Mouse (Mus musculus): ENCODE results near the gene 1700028K03Rik. TPM values are rescaled to one million over a fixed set of nuclear protein-coding genes. Genes with fewer than 3 reads are reported as not detected.
A peak's percentile ranks its signal among the peaks of the same experiment; 100 is the strongest.

The 1700028K03Rik gene
- 1 to 10 TPM in 1 of 2 experiments, under 1 TPM in 1; 0.85 to 1.2 TPM for total RNA-seq (2021)

DNA sequence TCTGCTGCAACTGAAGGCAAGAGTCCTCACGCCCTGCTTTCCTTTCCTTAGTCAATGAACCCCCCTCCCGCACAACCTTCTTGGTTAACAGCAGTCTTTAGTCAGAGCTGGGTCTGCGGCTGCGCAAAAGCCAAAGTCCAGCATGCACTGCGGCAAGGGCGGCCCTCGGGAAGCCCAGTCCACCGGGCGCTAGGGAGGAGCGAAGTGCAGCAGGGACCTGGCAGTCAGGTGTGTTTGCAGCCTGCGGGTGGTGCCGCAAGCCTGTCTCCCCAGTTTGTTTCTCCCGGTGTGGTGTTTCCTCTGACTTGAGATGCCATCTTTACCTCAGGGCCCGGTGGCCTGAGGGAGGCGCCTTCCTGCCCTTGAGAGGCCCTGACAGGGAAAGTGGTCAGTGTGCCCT is at the start of gene 1700028K03Rik:
Gene 1700028K03Rik, plus strand, starts transcription at position 129 of the 400 bp plus-strand sequence.
- DNase-seq (ENCODE audit: low spot score in 2 of 2): no peak
- intact Hi-C loops (cut with DNase I): no loop called here

DNA sequence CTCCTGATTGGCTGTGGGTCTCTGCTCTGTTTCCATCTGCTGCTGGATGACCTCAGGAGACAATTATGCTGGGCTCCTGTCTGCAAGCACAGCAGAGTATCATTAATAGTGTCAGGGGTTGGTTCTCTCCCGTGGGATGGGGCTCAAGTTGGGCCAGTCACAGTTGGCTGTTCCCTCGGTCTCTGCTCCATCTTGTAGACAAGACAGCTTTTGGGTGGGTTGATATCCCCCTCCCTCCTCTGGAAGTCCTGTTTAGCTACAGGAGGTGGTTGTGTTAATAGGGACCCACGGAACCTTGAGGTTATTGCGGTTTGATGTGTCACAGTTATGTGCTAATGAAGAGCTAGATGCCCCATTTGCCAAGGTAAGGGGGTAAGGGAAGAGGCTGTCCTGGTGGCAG is 45.5 kb upstream of the 1700028K03Rik start:
- DNase-seq (ENCODE audit: low spot score in 2 of 2): no peak
- intact Hi-C loops (cut with DNase I): no loop called here

DNA sequence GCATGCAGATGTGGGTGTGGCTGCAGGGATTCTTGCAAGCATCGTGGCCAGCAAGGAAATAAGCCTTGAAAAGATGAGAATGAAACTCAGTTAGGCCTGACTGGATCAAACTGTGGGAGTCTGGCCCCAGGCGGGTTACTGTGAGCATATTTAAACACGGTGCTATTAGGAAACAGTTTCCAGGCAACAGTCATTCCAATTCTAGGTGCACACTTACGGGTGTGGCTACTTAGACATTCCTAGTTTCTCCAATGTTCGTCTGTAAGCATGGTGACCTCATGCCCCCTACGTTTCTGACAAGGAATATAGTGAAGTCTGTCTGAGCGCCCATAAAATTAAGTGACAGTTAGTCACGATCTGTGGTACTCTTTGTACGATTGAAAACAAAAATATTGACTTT is 43.5 kb upstream of the 1700028K03Rik start:
- intact Hi-C loops (cut with DNase I): no loop called here
- no peak for DNase-seq (ENCODE audit: low spot score in 2 of 2)

DNA sequence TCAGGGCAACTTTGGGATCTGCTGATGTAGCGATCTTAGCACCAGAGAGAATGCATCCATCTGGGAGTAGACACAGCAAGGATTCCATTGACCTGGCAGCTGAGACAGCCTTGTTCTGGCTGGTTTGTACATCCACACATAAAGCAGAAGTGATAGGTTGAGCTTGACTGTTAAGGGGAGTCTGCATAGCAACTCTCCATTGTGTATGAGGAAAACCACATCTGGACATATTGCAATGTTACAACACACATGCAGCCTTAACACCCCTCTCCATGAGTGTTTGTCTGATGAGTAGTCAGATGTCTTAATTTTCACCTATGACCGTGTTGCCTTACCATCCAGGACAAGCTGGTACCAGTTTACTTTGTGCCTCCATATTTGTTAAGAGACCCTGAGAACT is 42.0 kb upstream of the 1700028K03Rik start:
- no peak for DNase-seq (ENCODE audit: low spot score in 2 of 2)
- intact Hi-C loops (cut with DNase I): no loop called here

DNA sequence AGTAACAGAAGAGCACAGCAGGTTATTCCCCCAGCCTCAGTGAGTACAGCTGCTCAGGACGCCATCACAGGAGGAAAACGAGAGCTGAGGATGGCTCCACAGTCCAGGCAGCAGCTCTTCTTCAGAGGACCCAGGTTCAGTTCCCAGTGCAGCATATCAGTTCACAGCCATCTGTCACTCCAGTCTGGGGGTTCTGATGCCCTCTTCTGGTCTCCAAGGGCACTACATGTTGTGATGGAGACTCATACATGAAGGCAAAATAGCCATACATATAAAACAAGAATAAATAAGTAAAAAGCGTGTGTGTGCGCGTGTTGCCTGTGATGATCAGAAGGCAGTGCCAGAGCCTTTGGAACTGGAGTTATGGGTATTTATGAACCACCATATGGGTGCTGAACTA is 39.8 kb upstream of the 1700028K03Rik start:
- intact Hi-C loops (cut with DNase I): no loop called here
- no peak for DNase-seq (ENCODE audit: low spot score in 2 of 2)

DNA sequence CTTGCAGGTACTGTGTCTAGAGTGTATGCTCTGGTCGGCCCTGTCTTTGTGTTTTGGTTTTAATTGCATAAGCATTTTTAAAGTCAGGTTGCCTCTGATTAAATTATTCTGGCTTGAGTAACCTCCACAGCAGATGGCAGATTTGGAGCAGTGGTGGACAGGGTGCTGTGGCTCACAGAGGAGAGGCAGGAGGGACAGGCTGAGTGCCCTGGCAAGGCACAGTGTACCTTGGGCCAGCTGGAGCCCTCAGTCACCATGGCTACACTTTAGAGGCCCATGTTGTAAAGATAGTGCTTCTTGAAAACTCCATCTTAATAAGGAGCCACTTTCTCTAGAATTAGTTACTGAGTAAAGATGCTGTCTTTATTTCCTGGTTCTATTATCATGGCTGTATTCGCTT is 38.5 kb upstream of the 1700028K03Rik start:
- DNase-seq (ENCODE audit: low spot score in 2 of 2): no peak
- intact Hi-C loops (cut with DNase I): no loop called here

DNA sequence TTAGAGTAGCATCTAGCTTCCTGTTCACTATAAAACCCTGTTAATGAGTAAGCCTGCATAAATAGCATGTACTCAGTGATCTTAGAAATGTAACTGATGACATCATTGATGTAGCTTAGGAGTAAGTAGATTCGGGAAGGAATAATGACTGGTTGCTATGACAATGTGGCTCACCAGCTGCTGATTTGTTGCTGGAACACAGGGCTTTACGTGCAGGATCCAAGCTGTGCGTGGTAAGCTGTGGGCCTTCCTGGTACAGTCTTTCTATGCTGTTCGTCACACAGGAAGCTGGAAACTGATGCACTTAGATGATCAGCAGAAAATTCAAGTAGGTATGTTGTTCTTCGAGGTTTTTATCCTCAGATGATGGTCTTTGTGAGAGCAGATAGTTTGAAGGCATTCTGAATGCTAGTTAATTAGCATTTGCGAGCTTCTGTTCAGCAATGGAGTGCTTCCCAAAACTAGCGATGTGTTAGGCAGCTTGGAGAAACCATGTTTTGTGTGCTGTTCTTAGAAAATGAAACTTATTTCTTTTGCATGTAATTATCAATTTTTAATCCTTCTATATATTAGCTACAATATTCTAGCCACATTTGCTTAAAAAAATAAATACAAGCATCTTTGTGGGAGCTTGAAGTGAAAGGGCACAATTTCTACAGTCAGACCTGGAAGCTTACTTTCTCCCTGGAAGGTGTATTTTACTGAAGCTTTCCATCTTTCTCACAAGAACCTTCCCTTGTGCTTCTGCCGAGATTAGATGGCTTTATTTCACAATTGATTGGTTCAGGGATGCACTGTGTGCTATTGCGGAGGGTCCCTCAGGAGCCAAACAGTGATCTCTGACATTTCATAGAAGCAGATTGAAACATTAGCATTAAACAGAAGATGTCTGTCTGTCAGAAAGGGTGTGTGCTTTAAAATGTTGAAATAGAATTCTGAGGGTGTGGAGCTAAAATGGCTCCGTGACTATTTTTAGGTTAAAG is 36.7 kb upstream of the 1700028K03Rik start:
- DNase-seq (ENCODE audit: low spot score in 2 of 2): peak; percentile 80 to 94
- intact Hi-C loops (cut with DNase I): loop anchor here (1.0 to 2.0 kb wide), 2 partner anchors 59 to 94 kb away; no protein-coding TSS in a partner anchor

DNA sequence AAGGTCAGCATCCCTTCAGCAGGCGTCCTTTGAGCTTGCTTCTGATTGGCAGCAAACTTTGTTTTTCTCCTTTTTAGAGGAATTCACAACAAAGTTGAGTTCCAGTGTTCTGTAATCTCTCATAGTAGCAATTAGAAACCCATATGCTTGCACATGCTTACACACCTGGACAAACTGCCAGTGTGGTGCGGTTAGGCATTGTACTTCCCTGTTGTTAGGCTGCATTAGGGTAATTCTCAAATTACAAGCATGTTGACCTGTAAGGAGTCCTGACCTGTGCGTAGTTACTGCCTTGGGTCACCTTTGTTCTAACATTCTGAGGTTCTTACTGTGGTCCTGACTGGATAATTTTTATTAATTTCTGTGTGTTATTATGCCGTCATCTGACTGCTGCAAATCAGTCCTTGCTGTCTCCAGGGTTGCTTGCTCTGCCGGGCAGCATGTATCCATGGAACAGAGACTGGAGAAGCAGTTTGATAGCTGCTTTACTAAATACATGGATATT is 35.7 kb upstream of the 1700028K03Rik start:
- intact Hi-C loops (cut with DNase I): loop anchor here (2.0 kb wide), 1 partner anchor 60 kb away; no protein-coding TSS in a partner anchor
- no peak for DNase-seq (ENCODE audit: low spot score in 2 of 2)

DNA sequence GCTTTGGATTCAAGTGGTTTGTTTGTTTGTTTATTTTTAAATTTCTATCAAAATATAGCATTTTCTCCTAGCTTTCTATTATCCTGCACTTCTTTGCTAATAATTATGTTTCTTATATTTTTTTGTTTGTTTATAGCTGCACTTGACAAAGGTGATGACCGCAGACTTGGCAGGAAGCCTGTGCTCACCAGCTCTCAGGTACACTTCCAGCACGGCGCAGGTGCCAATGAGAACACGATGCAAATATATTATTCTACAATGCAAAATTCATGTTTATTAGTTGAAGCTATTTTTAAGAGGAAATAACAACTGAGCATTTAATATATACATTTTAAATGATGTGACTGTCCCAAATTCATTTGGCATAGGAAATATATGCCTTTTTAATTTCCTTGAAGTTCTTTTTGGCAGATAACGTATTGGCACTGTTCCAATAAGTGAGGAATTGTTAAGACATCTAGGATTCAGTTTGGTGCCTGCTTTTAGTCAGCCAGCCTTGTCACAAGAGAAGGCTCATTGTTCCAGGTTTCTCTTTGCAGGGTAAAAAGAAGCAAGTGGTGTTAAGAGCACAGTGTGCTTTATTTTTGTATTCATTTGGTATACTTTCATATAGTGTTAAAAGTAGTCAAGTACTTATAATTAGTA is 34.5 kb upstream of the 1700028K03Rik start:
- no peak for DNase-seq (ENCODE audit: low spot score in 2 of 2)

DNA sequence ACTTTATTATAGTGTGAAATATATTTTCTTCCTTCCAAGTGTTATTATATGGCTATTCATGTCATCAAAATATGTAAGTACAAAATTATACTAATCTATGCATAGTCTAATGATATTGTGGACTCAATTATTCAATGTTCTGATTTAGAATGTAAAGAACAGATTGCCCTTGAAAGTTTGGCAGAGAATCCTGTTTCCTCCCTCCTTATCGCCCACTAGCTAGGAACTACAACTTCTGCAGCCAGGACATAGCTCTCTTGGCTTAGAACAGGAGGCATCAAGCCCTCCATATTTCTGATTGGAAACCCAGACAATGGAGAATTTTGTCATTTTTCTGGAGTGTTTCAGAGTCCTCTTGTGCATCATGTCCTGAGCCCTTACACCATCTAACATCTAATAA is 33.8 kb upstream of the 1700028K03Rik start:
- no peak for DNase-seq (ENCODE audit: low spot score in 2 of 2)
- intact Hi-C loops (cut with DNase I): loop anchor here (5.0 kb wide), 1 partner anchor 97 kb away; the partner anchor contains the start of genes Glmn and Rpap2

More for the DNA sequence above, 34.5 kb upstream of the 1700028K03Rik start:
- intact Hi-C loops (cut with DNase I): loop anchor here (2.0 to 5.0 kb wide), 2 partner anchors 61 to 97 kb away; partner anchors contain the start of genes Glmn and Rpap2

DNA sequence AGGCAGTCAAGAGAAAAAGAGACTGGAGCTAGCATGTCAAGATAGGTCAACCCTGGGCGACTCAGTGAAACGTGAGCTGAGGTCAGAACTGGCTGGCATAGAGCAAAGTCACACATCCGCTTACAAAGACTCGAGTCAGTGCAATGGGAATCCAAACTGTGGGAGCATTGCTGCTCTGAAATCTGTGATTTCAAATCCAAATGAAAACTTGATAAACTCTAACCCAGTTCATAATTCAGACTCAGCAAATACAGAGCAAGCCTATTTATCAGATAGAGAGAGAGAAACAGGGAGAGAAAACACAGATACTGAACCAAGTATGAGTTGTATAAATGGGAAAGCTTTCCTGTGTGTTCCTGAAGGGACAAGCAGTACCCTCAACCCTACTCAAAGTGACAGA is 27.2 kb upstream of the 1700028K03Rik start, which contains the start of gene Gm42669:
Gene Gm42669, plus strand, starts transcription at position 301 of the 400 bp plus-strand sequence.
- no peak for DNase-seq (ENCODE audit: low spot score in 2 of 2)
- intact Hi-C loops (cut with DNase I): no loop called here

DNA sequence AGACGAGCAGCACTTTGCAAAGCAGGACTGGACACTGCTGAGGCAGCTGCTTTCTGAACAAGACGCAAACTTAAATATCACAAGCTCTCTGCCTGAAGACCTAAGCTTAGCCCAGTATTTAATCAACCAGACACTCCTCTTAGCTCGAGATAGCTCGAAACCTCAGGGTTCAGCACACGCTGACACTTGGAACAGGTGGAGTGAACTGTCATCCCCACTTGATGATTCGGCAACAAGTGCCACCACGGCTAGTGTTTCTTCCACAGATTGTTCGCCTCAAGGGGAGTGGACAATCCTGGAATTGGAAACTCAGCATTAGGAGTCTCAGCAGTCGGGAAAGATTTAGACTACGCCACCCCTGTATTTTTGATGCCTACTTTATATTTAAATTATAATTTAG is 24.0 kb upstream of the 1700028K03Rik start:
- intact Hi-C loops (cut with DNase I): no loop called here
- DNase-seq (ENCODE audit: low spot score in 2 of 2): no peak

DNA sequence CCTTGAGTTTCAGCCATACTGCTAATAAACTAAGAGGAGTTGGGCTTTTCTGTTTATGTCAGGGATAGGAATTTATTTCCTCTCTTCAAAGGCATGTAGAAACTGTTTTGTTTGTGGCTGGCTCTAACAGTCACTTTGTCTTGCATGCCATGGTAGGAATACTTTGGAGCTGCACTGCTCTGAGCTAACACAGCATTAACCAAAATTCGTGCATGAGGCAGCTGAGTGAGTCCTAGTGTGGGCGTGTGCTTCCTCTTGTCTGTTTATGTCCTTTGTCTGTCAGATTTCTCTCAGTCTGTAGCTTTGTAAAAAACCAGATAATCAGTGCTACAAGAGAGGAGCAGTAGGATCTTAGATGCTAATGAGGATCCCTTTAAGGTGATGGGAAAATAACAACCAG is 23.2 kb upstream of the 1700028K03Rik start:
- no peak for DNase-seq (ENCODE audit: low spot score in 2 of 2)
- intact Hi-C loops (cut with DNase I): no loop called here

DNA sequence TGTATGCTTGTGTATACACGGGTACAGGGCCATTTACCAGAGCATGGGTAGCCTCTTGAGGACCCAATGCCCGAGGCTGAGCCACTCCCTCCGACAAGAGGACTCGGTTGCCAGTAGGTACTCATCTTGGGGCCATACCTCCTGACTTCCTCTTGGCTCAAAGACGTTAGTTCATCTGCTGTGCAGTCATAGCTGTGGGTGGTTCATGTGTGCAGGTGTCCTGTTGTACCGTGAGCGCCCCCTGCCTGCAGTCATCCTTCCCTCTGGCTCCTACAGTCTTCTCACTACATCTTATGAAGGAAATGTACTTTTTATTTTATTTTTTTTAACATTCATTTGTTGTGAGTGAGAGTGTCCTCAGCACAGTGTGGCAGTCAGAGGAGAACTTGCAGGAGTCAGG is 20.9 kb upstream of the 1700028K03Rik start:
- intact Hi-C loops (cut with DNase I): no loop called here
- DNase-seq (ENCODE audit: low spot score in 2 of 2): peak in 1 of 2 experiments; percentile 71

DNA sequence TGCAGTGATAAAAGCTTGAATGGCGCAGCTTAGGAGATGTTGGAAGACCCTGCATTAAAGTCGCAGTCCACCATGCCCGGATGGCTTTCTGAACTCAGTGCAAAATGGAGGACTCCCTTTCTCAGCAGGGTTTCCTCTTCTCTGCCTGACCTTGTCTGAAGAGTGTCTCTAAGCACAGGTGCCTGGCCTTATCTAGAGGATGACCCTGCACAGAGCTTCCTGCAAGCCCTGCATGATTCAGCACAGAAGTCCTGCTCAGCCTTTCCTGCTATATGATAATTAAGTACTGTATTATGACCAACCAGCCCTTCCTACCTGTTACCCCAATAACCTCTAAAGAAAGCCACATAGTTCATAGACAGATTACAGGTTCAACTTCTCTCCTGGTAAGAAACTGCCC is 19.1 kb upstream of the 1700028K03Rik start:
- no peak for DNase-seq (ENCODE audit: low spot score in 2 of 2)
- intact Hi-C loops (cut with DNase I): no loop called here

DNA sequence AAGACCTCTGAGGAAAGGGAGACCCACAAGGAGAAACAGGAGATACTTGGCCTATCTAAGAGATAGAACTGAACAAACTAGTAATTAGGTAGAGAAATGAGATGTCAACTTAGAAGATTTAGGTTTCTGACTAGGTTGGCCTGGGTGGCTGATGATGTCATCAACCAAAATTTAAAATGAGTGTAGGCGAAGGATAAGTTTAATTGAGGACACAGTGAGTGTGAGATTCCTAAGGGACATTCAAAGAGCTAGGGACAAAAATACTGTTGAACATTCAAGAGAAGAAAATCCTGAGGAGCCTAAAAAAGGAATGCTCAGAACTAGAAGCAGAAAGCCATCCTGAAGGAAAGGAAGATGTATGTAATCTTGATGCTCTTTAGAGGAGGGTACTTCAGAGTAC is 18.4 kb upstream of the 1700028K03Rik start:
- intact Hi-C loops (cut with DNase I): no loop called here
- DNase-seq (ENCODE audit: low spot score in 2 of 2): peak in 1 of 2 experiments; percentile 86

DNA sequence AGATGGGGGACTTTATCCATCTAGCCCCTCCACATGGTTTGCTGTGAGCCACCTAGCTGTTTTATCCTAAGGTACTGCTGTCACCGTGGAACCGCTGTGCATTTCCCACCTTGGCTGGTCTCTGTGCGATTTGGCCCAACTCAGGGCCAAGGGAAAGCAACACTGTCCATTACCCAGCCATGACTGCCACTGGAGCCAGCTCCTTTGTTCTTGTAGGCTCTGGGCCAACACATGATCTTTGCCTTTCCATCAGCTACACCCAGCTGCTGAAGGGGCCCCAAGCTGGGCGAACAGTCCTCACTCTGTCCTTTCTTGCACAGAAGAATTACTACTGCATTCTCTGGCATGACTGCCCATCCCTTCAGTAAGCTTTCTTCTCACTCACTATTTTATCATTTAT is 15.9 kb upstream of the 1700028K03Rik start:
- intact Hi-C loops (cut with DNase I): no loop called here
- no peak for DNase-seq (ENCODE audit: low spot score in 2 of 2)

DNA sequence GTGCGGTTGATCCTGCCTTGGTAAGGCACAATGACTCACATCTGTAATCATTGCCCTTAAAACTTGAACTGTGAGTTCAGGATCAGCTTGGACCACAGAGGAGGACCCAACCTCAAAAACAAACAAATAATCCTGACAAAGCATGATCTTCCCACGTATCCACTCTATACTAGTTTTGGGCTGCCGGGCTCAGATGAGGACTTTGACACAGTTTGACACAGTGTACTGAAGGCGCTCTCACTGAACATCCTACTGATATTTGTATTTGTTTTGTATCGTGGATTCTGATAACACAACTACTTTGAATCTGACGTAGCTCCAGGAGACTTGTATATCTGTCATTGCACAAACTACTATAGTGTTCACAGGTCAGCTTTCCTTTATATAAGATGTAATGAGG is 13.1 kb upstream of the 1700028K03Rik start:
- no peak for DNase-seq (ENCODE audit: low spot score in 2 of 2)
- intact Hi-C loops (cut with DNase I): no loop called here

DNA sequence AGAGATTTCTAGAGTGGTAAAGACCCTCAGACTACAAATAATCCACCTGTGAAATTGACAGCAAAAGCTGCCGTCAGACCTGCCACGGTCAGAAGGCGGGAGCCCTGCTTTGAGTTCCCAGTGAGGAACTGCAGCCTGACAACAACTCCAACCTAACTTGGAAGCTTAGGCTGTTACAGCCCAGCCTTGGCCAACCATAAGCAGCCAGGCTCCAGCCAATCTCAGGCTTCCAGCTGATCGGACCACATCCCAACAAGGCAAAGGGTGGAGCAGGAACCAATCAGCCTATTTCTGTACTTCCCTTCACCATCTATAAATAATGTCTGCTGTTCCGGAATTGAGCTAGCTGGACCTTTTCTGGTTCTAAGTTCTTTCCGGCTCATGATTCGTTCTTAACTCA is 12.6 kb upstream of the 1700028K03Rik start:
- peak; percentile 38 to 86 for DNase-seq (ENCODE audit: low spot score in 2 of 2)
- intact Hi-C loops (cut with DNase I): loop anchor here (2.0 kb wide), 1 partner anchor 117 kb away; no protein-coding TSS in a partner anchor

DNA sequence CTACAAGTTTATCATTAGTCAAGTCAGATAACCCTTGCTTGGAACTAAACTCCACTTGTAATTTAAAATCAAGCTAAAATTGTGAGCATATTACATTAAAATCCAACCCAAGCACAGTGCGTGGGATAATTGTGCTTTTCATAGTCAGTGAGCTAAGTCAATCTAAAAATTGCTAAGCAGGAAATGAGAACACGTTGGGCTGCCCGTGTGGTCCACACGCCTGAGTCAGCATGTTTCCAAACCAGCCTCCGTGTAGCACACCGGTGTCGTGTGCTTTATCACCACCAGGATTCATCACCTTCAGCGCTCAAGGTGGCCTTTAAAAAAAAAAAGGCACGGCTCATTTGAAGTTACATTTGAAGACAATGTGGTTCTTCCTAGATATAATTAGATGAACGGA is 10.2 kb upstream of the 1700028K03Rik start:
- DNase-seq (ENCODE audit: low spot score in 2 of 2): peak; percentile 52 to 89
- intact Hi-C loops (cut with DNase I): no loop called here

Measured in left cerebral cortex, postnatal 25 days (tissue).